Mouse (Mus musculus) bone marrow macrophage, adult 2 months (primary cell): Measurements from ENCODE around the gene Pzp. TPM values are rescaled to one million over a fixed set of nuclear protein-coding genes. Genes with fewer than 3 reads are reported as not detected.
A peak's percentile ranks its signal among the peaks of the same experiment; 100 is the strongest.

ENCODE experiments used
- H3K27ac ChIP-seq: 2 replicates; pipeline ENCODE4 v1.5.1; 2012; ENCODE audit warnings: low read depth, low read length; ENCODE audit not compliant: insufficient read depth
- H3K4me1 ChIP-seq: 2 replicates; pipeline ENCODE4 v1.6.1; 2012; ENCODE audit warnings: low read length; ENCODE audit not compliant: control insufficient read depth, insufficient read depth
- H3K4me3 ChIP-seq: 2 replicates; pipeline ENCODE4 v1.5.1; 2012; ENCODE audit warnings: mild to moderate bottlenecking, low read length, moderate library complexity; ENCODE audit not compliant: insufficient read depth
- CTCF ChIP-seq: IDR thresholded peaks from 2 replicates; pipeline ENCODE4 v1.5.1; 2012; ENCODE audit warnings: low read depth, mild to moderate bottlenecking, low read length, moderate library complexity
- POLR2A ChIP-seq: IDR thresholded peaks from 2 replicates; pipeline ENCODE4 v1.6.1; 2012; ENCODE audit warnings: mild to moderate bottlenecking, low read depth, low read length, borderline replicate concordance
- polyA plus RNA-seq: library from polyadenylated mRNA; stranded (reverse); fragments of >200 nt; gene quantifications from 2 replicates; pipeline ENCODE4 v1.2.4, GENCODE M21; 2012; ENCODE audit not compliant: missing spikeins, insufficient read depth, insufficient read length

The Pzp gene
- polyA plus RNA-seq, 1 experiment, result not detected

DNA sequence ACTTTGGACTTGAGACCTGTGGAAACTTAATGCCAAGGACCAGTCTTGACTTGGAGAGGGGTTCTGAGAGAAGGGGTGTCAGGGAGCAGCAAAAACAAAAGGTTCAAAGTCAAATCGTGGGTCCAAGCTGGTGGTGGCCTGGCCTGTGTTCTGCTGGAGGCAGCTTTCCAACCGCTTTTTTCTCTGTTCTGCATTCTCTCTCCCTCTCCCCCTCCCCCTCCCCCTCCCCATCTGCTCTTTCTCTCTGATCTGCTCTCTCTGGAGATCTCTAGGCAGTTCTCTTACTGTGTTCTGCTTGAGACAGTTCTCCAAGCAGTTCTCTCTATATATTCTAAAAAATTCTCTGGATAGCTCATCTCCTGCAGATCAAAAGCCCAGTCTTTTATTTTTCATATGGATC is 66.2 kb downstream of the Pzp start:
- no peak for TF ChIP-seq POLR2A
- no peak for TF ChIP-seq CTCF
- Histone ChIP-seq H3K27ac (no peak overlapping the region), H3K4me3 (no peak overlapping the region), H3K4me1 (no peaks in the 10 kb centered on the region)

DNA sequence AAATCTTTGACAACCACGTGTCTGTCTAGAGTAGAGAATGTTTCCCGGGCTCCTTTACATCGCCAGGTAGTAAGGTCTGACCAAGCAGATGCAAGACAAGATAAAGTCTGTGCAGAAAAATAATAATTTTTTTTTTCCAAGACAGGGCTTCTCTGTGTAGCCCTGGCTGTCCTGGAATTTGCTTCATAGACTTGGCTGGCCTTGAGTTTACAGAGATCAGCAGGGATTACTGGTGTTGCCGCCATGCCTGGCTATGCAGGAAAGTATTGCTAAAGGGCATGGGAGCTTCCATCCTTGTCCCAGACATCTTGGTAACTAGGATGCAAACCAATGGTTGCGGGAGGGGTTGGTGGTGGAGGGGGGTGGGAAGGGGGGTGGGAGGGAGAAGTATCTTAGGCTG is 69.3 kb downstream of the Pzp start:
- Histone ChIP-seq H3K4me1 (no peaks in the 10 kb centered on the region), H3K27ac (no peak overlapping the region), H3K4me3 (no peak overlapping the region)
- TF ChIP-seq CTCF (no peak), POLR2A (no peak)

DNA sequence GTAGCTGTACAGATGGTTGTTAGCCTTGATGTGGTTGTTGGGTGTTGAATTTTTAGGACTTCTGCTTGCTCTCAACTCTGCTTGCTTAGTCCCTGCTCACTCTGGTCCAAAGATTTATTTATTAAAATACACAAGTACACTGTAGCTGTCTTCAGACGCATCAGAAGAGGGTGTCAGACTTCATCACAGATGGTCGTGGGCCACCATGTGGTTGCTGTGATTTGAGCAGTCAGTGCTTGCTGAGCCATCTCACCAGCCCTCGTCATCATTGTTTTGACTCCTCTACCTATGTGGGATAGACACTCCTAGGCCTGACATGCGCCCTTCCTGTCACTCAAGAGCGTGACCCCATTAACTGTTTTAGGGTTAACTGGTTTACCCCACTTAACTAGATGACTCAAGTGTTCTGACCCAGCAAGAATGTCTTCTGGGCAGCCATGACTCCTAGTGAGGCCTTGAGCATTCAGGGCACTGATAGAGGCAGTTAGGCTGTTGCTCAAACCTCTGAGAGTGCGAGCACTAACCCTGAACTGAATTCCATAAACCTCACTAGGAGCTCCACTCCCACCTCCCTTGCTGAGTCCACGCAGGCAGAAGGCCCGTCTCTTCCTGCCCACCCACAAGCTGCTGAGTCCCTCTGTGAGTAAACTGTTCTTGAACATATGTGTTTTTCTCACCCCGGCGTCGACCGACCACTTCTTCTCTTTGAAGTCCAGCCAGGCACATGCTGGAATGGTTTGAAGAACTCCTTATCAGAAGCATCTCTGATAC is 70.5 kb downstream of the Pzp start:
- no peaks in the 10 kb centered on the region for H3K4me1 ChIP-seq
- no peak overlapping the region for H3K4me3 ChIP-seq
- TF ChIP-seq CTCF, result no peak
- no peak for TF ChIP-seq POLR2A
- H3K27ac ChIP-seq, result no peak overlapping the region

DNA sequence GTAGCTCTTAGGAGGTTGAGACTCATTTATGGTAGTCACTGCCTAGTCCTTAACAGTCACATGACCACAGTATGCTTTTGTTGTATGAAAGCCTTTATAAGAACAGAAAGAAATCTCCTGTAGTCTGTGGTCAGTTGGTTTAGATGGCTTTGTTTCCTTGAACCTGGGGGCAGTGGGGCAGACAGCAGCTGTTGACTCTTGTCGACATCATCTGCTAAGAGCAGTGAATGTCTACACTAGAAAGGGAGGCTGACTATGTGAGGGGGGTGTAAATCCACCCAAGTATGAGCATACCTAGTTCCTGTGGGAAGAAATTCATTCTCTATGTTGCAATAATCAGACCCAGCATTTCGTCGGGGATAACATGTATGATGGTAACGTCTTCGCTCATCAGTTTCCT is 79.5 kb downstream of the Pzp start:
- Histone ChIP-seq H3K4me3 (no peak overlapping the region), H3K27ac (no peak overlapping the region), H3K4me1 (peaks cover 3% of the 10 kb centered on the region)
- no peak for TF ChIP-seq CTCF
- no peak for TF ChIP-seq POLR2A

DNA sequence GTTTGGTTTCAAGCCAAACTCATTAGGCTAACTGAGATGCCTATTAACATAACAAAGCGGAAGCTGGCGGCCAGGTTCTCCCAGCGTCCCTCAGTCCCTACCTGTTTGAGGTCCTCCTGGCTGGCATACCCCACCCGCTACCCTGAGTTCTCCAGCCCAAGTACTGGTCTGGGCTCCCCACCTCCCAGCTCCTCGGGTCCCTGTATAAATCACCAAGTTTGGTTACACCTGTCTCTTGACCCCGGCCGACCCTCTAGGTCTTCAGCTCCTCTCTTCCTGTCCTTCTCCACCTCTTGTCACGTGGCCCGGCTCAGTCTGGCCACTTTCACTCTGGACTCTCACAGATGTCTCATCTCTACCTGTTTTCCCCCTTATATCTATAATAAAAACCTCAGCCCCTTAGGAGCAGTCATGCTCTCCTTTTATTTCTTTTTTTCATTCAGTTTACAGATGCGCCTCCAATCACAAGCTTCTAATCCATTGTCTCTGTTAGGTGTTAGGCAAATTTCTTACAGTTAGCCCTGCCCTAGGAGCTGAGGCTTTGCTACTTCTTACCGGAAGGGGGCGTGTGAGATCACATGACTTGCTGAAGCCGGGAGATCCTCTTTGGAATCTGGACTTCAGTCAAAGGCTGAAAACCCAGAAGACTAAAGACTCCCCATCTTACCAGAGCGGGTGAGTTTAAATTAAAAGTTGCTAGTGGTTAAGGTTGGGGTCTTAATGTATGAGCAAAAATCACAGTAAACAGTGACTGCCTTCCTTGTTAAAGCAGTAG is 80.6 kb downstream of the Pzp start:
- no peak overlapping the region for H3K4me3 ChIP-seq
- TF ChIP-seq POLR2A (no peak), CTCF (peak; percentile 56; the same call in 1 of the 2 replicates)

DNA sequence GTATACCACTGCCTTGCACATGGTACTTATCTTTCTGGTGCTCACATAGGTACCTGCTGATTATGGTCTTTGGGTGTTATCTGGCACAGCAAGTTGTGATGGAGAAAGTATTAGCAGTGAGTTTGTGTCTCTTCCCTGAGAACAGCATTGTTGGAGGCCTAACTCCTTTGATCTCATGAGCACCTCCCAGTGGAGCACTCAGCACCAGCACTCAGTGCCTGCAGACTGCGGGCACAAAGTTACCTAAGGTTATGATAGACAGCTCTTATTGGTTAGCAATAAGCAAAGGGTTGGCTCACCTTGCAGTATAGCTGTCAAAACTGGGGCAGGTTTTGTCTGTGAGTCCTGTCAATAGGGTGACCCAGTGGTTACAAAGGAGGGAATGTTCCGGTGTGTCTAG is 86.3 kb downstream of the Pzp start:
- Histone ChIP-seq H3K4me3 (no peak overlapping the region), H3K27ac (no peak overlapping the region), H3K4me1 (peaks cover 10% of the 10 kb centered on the region)
- no peak for TF ChIP-seq CTCF
- TF ChIP-seq POLR2A, result no peak

More for the DNA sequence above, 80.6 kb downstream of the Pzp start:
- Histone ChIP-seq H3K4me1 (peaks cover 3% of the 10 kb centered on the region), H3K27ac (no peak overlapping the region)

DNA sequence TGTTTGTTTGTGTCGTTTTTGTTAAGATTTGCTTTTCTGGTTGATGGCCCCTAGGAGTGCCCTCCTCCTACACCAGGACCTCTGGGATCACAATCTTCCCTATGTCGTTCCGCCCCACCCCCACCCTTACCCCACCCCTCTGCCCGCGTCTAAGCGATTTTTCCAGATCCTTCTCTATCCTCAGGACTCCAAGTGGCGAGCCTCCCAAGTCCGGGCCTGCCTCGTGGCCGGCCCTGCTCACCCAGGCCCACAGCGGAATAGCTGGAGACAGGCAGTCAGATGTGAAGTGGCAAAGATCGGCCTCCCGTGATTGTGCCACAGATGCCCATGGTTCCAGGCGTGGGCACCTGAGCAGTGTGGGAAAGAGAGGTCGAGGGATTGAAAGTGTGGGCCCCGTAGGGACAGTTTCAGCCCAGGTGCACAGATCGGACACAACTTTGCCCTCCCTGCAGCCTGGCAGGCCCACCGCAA is 87.6 kb downstream of the Pzp start:
- H3K4me1 ChIP-seq, result peaks cover 10% of the 10 kb centered on the region

DNA sequence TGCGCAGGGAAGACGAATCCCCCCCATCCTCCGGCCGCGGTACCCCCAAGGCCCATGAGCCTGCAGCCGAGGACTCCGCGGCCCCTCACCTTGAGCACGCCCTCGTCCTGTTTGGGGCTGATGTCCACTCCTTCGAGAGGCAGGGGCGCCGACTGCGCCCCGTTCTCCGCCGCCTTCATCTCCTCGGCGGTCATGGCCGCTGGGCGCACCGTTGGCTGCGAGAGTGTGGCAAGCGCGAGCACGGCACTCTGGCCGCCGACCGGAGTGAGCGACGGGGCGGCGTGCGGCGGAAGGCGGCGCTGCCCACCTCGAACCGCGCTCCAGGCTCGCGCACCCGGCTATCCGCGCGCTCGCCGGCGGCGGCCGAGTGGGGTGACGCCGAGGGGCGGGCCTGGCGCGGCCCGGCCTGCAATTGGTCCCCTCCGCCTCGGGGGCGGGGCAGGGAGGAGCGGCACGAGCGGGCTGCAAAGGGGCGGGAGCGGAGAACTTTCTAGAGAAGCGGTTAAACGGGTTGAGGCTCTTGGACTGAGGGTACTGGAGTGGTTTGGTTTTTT is 88.1 kb downstream of the Pzp start, which contains the start of gene Fkbp4:
Gene Fkbp4 (minus strand): TSS at position 361 of the 554 bp plus-strand sequence.
- Histone ChIP-seq H3K4me3 (peak within 1 kb of the TSS; percentile 90), H3K4me1 (peaks cover 10% of the 10 kb centered on the region), H3K27ac (peak within 1 kb of the TSS; percentile 41)
- TF ChIP-seq POLR2A, result no peak
- no peak for TF ChIP-seq CTCF

More for the DNA sequence above, 87.6 kb downstream of the Pzp start:
- TF ChIP-seq CTCF (no peak), POLR2A (no peak)
- Histone ChIP-seq H3K27ac (0 out of 2 replicates have a peak overlapping the region, but pooled peaks have one; percentile 6), H3K4me3 (peak overlapping the region; percentile 90)

DNA sequence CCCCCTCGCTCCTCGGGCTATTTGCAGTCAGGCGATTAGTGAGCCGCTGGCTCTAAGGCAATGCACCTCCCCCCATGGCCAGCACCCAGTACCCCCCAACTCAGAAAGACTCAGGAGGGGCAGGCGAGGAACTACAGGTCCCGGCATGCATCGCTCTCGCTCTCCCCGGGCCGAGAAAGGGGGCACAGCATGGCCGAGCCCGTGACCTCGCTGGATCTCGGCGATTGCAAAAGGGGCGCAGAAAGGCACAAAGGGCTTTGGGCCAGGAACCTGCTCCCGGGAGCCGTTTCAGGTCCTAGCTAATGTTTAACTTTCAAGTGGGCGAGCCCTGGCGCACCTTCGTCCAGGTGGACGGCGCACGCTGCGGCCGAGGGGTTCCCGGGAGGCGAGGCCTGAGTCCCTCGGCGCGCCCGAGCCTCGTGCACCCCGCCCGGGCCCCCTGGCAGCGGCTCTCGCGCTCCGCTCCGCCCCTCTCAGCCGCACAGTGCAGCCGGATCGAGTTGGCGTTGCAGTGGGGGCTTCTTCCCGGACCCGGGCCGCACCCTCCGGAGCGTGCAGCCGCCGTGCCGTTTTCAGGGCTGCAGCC is 88.7 kb downstream of the Pzp start:
- Histone ChIP-seq H3K4me3 (peak overlapping the region; percentile 90), H3K4me1 (peaks cover 10% of the 10 kb centered on the region), H3K27ac (peak overlapping the region; percentile 41)
- no peak for TF ChIP-seq POLR2A
- no peak for TF ChIP-seq CTCF
